Mouse (Mus musculus): ENCODE measurements around the gene Pheta1.

Pheta1 gene

GRCm38 (mm10) chr5:121889819-121890362, 41.1 kb downstream of the Pheta1 start:
- no peak for DNase-seq (ENCODE audit: low read depth, low spot score)

- no peak for DNase-seq (ENCODE audit: low read depth, low spot score)
Measured at GRCm38 (mm10) chr5:121890925-121891324, 42.1 kb downstream of the Pheta1 start.

- no peak for DNase-seq (ENCODE audit: low read depth, low spot score)
Measured at GRCm38 (mm10) chr5:121892281-121892680, 43.5 kb downstream of the Pheta1 start.

- peak; percentile 21 for DNase-seq (ENCODE audit: low read depth, low spot score)
Measured at GRCm38 (mm10) chr5:121893581-121893980, 44.8 kb downstream of the Pheta1 start.

GRCm38 (mm10) chr5:121894647-121895046, 45.9 kb downstream of the Pheta1 start:
- no peak for DNase-seq (ENCODE audit: low read depth, low spot score)

GRCm38 (mm10) chr5:121895117-121895756, 46.5 kb downstream of the Pheta1 start:
- DNase-seq (ENCODE audit: low read depth, low spot score) = no peak

GRCm38 (mm10) chr5:121902809-121903745, 54.3 kb downstream of the Pheta1 start:
- no peak for DNase-seq (ENCODE audit: low read depth, low spot score)

Measured in CD4-positive, CD25-positive, alpha-beta regulatory T cell, adult 2 months (primary cell).